Mouse (Mus musculus): ENCODE measurements around the gene Nop58.
"Not testable (repeated sequence)": the region's sequence is repeated elsewhere in the genome, so short reads cannot be mapped to it uniquely, and the experiment has no call there.

Gene Nop58

DNA sequence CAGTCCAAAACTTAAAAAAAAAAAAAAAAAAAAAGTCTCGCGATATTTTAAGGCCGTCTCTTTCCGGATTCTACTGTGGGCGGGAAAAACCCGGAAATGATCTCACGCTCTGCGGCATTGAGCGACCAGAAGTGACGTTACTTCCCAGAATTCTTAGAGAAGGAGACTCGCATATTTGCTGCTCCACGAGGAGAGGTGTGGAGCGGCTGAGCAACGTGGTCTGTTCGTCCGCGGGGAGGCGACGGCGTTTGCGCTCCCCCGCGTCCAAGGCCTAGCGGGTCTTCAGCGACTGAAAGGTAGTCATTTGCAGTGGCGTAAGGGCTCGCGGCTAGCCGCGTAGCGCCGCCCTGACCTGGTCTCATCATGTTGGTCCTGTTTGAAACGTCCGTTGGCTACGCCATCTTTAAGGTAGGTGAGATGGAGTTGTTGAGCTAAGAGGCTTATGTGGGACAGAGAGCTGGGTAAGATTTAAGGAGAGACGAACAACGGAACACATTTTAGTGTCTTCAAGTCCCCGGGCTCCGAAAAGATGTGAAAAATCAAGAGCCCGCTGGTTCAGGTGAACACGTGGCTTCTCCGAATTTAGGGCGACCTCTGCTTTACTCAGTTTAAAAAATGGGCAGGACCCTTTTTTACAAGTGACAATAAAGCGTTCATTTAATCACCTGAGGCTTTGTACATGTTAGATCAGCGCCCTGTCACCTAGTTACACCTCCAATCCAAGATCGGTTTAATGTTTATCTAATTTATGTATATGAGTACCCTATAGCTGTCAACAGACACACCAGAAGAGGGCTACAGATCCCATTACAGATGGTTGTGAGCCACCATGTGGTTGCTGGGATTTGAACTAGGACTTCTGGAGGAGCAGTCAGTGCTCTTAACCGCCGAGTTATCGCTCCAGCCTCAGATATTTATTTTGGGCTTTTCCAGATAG, at the start of gene Nop58:
Gene Nop58, plus strand, starts transcription at position 153 of the 937 bp plus-strand sequence.
- peak; percentile 83 for DNase-seq

DNA sequence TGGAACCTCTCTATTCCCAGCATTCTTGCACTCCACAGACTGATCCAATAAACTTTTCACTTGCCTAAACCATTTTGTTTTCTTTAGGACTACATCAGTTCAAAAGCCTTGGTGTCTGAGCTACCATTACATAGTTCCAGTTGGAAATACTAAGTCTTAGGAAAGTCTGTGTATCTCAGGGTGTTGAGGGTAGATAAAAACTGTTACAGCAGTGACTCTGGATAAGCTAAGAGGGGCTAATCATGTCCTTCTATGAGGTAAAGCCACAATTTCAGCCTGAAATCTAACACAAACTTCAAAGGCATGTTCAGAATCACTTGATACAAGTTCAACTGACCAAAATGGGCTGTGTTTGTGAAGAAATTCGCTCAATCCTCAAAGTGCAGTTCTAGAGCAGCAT, 48.4 kb upstream of the Nop58 start:
- DNase-seq = no peak

GRCm38 (mm10) chr1:59638371-59638770, 46.4 kb upstream of the Nop58 start:
- no peak for DNase-seq

GRCm38 (mm10) chr1:59642488-59642887, 42.3 kb upstream of the Nop58 start:
- no peak for DNase-seq

- not testable (repeated sequence) for DNase-seq
Measured at GRCm38 (mm10) chr1:59646502-59646901, 38.3 kb upstream of the Nop58 start.

DNA sequence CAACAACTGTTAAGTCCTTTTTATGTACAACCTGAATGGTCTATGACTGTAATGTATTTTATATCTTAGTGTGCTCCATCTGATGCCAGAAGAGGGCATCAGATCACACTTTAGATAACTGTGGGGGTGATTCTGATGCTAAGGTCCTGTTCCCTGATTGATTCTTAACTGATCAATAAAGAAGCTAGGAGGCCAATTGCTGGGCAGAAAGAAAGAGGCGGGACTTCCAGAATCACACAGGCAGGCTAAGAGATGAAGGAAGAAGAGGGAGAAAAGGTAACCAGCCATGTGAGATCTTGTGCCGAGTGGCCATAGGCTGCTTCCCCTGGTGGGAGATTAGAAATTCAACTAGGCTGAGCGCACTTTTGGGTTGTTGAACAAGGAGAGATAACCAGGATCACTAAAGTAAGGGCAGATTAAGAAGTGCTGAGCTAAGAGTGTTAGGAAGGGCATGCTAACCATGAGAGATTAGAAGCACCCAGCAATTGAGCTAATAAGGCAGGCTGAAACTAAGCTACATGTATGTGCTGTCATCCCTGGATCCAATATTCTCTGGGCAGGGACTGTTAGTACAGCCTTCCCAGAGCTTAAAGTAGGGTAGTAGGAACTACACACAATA, 33.5 kb upstream of the Nop58 start:
- no peak for DNase-seq

GRCm38 (mm10) chr1:59653243-59653911, 31.4 kb upstream of the Nop58 start:
- DNase-seq = no peak

GRCm38 (mm10) chr1:59656244-59657171, 28.3 kb upstream of the Nop58 start:
- no peak for DNase-seq

- DNase-seq = no peak
Measured at GRCm38 (mm10) chr1:59663456-59664135, 21.2 kb upstream of the Nop58 start.

DNA sequence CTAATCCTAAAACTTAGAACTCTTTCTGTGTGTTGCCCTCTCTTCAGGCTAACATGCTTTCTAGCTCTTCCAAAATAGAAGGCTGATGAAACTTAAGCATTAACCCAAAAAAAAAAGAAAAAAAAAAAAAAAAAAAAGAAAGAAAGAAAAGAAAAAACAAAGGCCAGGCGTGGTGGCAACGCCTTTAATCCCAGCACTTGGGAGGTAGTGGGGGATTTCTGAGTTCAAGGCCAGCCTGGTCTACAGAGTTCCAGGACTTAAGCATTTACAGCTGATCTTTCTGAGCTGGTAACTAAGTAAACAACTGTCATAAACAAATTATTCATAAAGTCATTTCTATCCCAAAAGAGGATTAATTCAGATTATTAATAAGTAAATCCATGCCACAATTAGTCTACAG, 15.9 kb upstream of the Nop58 start:
- DNase-seq = no peak

- DNase-seq = peak; percentile 40
Measured at GRCm38 (mm10) chr1:59669962-59670630, 14.7 kb upstream of the Nop58 start.

DNA sequence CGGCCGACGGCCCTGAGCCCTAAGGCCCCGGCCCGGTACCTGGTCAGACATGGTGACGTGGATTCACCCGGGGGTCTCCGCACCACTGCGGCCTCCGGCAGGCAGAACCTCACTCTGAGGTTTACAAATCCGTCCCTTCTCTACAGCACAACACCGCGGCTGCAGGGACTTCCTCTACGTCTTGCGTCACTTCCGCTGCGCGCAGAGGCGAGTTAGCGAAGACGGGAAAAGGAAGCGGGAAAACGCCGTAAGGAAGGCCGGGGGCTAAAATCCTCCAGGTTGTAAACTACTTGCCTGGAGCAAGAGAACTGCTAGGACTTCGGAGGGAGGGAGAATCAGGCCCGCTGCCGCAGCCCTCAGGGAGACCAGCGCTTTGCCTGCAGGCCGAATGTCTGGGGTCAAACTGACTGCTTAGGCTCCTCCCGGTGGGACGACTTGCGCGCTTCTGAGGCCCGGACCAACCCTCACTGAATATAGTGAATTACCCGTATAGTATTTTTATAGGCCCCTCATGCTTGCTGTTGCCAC, 14.1 kb upstream of the Nop58 start, which contains the start of gene Sumo1:
Gene Sumo1, minus strand, starts transcription at position 194 of the 528 bp plus-strand sequence.
- DNase-seq = peak; percentile 76

GRCm38 (mm10) chr1:59673661-59674060, 11.1 kb upstream of the Nop58 start:
- no peak for DNase-seq

DNA sequence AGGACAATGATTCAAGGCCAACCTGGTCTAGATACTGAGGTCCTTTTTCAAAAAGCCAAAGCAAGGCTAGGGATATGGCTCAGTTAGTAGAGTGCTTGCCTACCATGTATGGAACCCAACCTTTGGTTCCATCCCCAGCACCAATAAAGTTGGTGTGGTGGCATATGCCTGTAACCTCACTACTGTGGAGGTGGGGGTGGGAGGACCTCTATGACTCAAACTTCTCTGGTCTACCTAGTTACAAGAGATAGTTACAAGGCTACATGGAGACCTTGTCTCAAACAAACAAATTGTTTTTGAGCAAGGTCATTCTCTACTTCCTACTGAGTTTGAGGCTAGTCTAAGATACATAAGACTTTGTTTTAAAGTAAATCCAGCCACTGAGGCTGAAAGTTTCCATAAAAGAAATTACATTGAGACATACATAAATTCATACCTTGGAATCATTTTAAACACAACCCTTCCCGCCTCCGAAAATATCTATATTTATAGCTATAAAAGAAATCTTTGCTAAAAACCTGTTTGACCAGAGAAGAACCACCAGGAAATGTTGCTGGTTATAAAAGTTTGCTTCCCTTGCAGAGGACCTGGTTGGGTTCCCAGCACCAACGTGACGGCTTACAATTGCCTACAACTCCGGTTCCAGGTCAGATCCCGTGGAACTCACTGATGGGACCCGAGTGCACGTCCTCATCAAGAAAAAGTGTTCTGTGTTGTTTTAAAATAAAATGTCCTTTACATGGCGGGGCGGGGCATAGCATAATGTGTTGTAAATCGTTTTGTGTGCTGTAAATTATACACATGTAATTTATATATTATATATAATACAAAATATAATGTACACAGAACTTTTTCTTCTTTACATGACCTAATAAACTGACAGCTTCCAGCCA, 599 bp upstream of the Nop58 start:
- peak; percentile 41 for DNase-seq

DNA sequence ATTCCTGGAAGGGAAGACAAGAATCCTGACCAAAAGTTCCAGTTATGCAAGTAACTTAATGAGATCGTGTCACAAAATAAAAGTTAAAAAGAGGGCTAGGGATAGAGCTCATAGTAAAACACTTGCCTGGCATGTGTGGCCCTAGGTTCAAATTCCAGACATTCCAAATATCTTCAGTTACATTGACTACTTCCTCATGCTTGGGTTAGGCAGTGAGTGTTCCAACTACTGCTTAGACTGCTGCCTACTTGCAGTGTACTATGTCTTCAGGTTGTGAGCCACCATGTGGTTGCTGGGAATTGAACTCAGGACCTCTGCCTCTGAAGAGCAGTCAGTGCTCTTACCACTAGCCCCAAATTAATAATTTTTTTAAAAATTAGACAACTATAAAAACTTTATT, 2.7 kb downstream of the Nop58 start:
- DNase-seq = no peak

- DNase-seq = no peak
Measured at GRCm38 (mm10) chr1:59690467-59690866, 5.7 kb downstream of the Nop58 start.

DNA sequence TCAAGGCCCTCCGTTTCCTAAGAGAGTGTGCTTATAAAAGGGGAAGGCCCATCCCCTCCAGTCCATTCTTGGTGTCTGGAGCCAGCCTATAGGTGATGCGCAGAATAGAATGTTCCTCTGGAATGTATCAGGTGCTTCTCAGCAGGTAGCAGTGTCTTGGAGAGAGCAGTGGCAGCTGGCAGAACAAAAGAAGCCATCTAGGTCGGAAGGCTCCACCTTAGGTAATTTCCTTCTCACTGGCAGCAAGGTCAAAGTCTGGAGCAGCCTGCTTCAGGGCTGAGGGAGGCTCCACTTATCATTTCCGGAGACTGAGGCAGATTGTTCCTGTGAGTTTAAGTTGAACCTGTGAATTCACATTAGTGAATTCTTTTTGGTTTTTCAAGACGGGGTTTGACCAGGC, 13.0 kb downstream of the Nop58 start:
- DNase-seq = no peak

DNA sequence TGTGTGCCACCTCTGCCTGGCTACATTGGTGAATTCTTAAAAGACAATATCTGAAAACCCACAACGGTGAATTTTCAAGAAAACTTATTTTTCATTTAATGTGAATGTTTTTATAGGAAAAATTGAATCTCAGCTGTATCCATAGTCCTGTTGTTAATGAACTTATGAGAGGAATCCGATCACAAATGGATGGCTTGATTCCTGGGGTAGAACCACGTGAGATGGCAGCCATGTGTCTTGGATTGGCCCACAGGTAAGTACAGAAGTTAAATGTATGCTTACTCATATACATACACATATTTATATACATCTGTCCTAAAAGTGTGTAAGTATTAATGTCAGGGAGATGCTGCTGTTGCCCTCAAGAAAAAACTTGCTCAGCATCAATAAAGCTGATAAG, 13.4 kb downstream of the Nop58 start:
- DNase-seq = no peak

DNA sequence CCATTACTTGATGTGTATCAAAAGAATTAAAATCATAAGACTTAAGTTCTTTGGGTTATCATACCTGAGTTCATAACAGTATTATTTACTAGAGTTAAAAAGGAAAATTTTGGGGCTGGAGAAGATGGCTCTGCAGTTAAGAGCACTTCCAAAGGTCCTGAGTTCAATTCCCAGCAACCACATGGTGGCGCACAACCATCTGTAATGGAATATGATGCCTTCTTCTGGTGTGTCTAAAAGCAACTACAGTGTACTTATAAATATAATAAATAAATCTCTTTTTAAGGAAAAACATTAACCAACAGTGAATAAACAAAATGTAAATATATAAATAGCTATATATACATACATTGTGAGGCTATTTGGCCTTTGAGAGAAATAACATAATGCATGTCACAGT, 17.0 kb downstream of the Nop58 start:
- DNase-seq = no peak

DNA sequence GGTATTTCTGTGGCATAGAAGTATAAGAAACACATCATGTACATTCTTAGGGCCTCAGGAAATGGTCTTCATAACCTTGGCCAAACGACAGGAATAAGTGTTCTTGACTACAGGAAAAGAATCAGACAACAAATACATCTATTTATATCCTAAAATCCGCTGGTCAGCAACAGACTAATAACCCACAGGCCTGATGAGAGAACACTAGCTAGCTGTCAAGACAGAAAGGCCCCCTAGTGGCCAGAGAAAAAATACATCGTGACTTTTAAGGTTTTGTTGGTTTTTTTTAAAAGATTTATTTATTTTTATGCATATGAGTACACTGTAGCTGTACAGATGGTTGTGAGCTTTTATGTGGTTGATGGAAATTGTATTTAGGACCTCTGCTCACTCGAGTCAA, 35.1 kb downstream of the Nop58 start:
- DNase-seq = peak; percentile 27

All from cerebellum, adult 8-10 months (tissue).